Mouse (Mus musculus) frontal cortex, postnatal 36 days (tissue): ENCODE measurements around the gene Bcan.

Source experiments
- DNase-seq, 2 experiments: peaks; one replicate each; pipeline ENCODE4 v3.0.0; 2022; ENCODE audit warnings: low spot score in 2 of 2

The Bcan gene

GRCm38 (mm10) chr3:87972203-87972664, 27.8 kb downstream of the Bcan start:
- DNase-seq, result no peak

GRCm38 (mm10) chr3:87971489-87972202, 28.4 kb downstream of the Bcan start:
- no peak for DNase-seq

GRCm38 (mm10) chr3:87970939-87971488, 29.0 kb downstream of the Bcan start, which contains the start of gene Nes:
Gene Nes, plus strand, starts transcription at chr3:87971078.
- no peak for DNase-seq

GRCm38 (mm10) chr3:87970184-87970938, 29.7 kb downstream of the Bcan start:
- no peak for DNase-seq

GRCm38 (mm10) chr3:87960586-87961191, 39.3 kb downstream of the Bcan start:
- peak; percentile 72 to 76 for DNase-seq

- no peak for DNase-seq
Observed at GRCm38 (mm10) chr3:87960191-87960585, 39.8 kb downstream of the Bcan start.

GRCm38 (mm10) chr3:87959371-87959770, 40.7 kb downstream of the Bcan start:
- no peak for DNase-seq

- DNase-seq, result no peak
Observed at GRCm38 (mm10) chr3:87958967-87959366, 41.1 kb downstream of the Bcan start.

- no peak for DNase-seq
Observed at GRCm38 (mm10) chr3:87958476-87958875, 41.6 kb downstream of the Bcan start.

GRCm38 (mm10) chr3:87958056-87958455, 42.0 kb downstream of the Bcan start:
- DNase-seq, result no peak

GRCm38 (mm10) chr3:87952440-87952839, 47.6 kb downstream of the Bcan start:
- no peak for DNase-seq

- no peak for DNase-seq
Observed at GRCm38 (mm10) chr3:87951946-87952345, 48.1 kb downstream of the Bcan start.

- no peak for DNase-seq
Observed at GRCm38 (mm10) chr3:87949955-87950515, 50.0 kb downstream of the Bcan start.

- no peak for DNase-seq
Observed at GRCm38 (mm10) chr3:87949266-87949954, 50.6 kb downstream of the Bcan start.

- DNase-seq, result no peak
Observed at GRCm38 (mm10) chr3:87948378-87949265, 51.4 kb downstream of the Bcan start, which contains the start of gene Crabp2. Gene Crabp2, plus strand, starts transcription at chr3:87948666.

- no peak for DNase-seq
Observed at GRCm38 (mm10) chr3:87947811-87948199, 52.2 kb downstream of the Bcan start.

GRCm38 (mm10) chr3:87947056-87947810, 52.8 kb downstream of the Bcan start:
- DNase-seq, result no peak

GRCm38 (mm10) chr3:87946541-87946860, 53.5 kb downstream of the Bcan start:
- DNase-seq, result no peak

- DNase-seq, result no peak
Observed at GRCm38 (mm10) chr3:87945781-87946540, 54.1 kb downstream of the Bcan start.
